Mouse (Mus musculus) adrenal gland, postnatal 10 days (tissue): ENCODE measurements at regions not wholly inside any gene's neighbourhood (a gene's known extent, or its start where the extent isn't known, plus 50 kb on each side); places are given as distances from the start of the nearest gene placed in this dataset.

Source experiments
- DNase-seq: peaks from one replicate; pipeline ENCODE4 v3.0.0; 2021; ENCODE audit warnings: mixed read lengths

DNA sequence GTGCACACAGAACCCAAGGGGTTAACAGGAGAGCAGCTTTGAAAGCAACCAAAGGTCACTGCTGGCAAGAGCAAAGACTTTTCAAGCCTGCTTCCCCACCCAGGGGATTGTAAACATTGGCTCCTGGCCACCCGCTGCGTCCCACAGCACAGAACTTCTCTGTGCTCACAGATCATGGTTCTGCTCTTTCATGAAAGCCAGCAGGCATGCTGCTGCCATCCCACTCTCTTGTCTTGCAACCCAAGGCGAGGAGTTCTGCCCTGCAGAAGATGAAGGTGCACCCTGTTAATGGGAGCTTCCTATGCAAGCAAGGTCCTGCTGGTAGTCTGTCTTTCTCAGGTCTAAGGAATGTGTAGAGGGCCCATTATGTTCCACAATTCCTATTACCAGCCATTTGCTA lies 95.8 kb downstream of the AU018091 start:
- DNase-seq = peak; percentile 37
